ENCODE assay signal across 8 mouse cellular contexts in the genomic region with DNA sequence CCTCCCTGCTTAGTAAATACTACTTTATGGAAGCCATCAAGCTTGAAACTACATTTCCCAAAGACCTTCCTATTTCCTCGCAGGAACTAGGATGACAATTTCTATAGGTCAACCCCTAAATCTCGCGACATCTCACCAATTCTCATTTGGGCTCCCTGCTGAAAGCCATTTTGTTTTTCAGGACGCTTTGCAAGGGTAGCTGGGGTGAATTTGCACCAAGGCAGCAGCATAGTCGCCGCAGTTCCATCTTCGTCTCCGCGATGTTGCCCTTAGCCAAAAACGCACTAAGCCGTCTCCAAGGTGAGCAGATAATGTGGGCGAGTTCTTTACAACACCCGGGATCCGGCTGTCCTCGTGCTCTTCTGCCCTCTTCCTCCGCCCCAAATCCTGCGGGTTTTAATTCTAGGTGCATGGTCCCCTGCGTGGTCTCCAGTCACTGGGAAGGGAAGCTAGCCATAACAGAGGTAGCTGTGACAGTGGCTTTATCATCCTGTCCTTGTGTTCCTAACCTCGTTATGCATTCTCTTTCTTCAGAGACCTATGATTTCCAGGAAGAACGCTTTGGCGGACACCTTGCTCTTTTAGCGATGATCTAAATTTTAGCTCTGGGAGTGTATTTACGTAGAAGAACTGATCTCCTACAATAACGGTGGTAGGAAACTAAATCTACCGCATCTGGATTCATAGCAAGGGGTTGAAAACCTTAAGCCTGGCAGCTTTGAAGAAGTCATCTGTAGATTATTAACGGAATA. TPM values are rescaled to one million over a fixed set of nuclear protein-coding genes. Genes with fewer than 3 reads are reported as not detected.
DNase-seq lines count a peak whose midpoint lies in the region; ATAC-seq and TF ChIP-seq lines count a peak whose summit lies in the region.

A gene (plus strand): TSS at position 130 of the 752 bp plus-strand sequence.

- no peaks in the 10 kb centered on the region for H3K4me1 ChIP-seq in ES-Bruce4 (ENCODE audit: control insufficient read depth, insufficient read depth, low read length)
- H3K4me1 ChIP-seq in forebrain, embryonic 11.5 days (replicated peaks; ENCODE audit: control insufficient read depth, insufficient read depth, low read length), result no peaks in the 10 kb centered on the region
- H3K4me1 ChIP-seq in heart, embryonic 15.5 days (replicated peaks), result peaks cover 5% of the 10 kb centered on the region; the same call in 1 of the 2 replicates
- peaks cover 10% of the 10 kb centered on the region for H3K4me1 ChIP-seq in liver, embryonic 12.5 days
- no peaks in the 10 kb centered on the region for H3K4me1 ChIP-seq in stomach, embryonic 14.5 days (ENCODE audit: control insufficient read depth, insufficient read depth, low read length)

- peak within 1 kb of the TSS; percentile 81 for H3K27ac ChIP-seq in ES-Bruce4 (ENCODE audit: insufficient read depth, low read length)
- H3K27ac ChIP-seq in forebrain, embryonic 11.5 days (ENCODE audit: low read depth, low read length), result peak within 1 kb of the TSS; percentile 48; the same call in 1 of the 2 replicates
- H3K27ac ChIP-seq in heart, embryonic 15.5 days, result peak within 1 kb of the TSS; percentile 93
- peak within 1 kb of the TSS; percentile 85 for H3K27ac ChIP-seq in liver, embryonic 12.5 days
- H3K27ac ChIP-seq in stomach, embryonic 14.5 days (ENCODE audit: low read length), result peak within 1 kb of the TSS; percentile 71; the same call in 1 of the 2 replicates

- peak within 1 kb of the TSS; percentile 75 for H3K9ac ChIP-seq in ES-Bruce4 (ENCODE audit: low read depth, poor library complexity, severe bottlenecking)
- peak within 1 kb of the TSS; percentile 62 for H3K9ac ChIP-seq in forebrain, embryonic 11.5 days (ENCODE audit: low read length)
- peak within 1 kb of the TSS; percentile 73 for H3K9ac ChIP-seq in heart, embryonic 15.5 days
- peak within 1 kb of the TSS; percentile 68 for H3K9ac ChIP-seq in liver, embryonic 12.5 days
- H3K9ac ChIP-seq in stomach, embryonic 14.5 days (replicated peaks; ENCODE audit: low read depth, low read length), result peak within 1 kb of the TSS; percentile 63

- WGBS in forebrain, embryonic 11.5 days, result 16% methylated on average over 26 of the region's 26 CpGs
- 18% methylated on average over 26 of the region's 26 CpGs for WGBS in heart, embryonic 15.5 days
- WGBS in liver, embryonic 12.5 days (ENCODE audit: insufficient replicate concordance), result 7% methylated on average over 26 of the region's 26 CpGs
- WGBS in stomach, embryonic 14.5 days, result 22% methylated on average over 26 of the region's 26 CpGs

- DNase-seq in c-Kit-positive CD71-positive TER-119-positive erythroid progenitor cells, embryonic 14.5 days (ENCODE audit: low spot score), result peak; percentile 86
- peak; percentile 71 for DNase-seq in forebrain, embryonic 11.5 days (ENCODE audit: low spot score)
- peak; percentile 87 for DNase-seq in kidney, postnatal 14 days
- peak; percentile 74 to 77 for DNase-seq in natural killer cell, adult 2 months (ENCODE audit: low spot score in 2 of 2)

- no peaks in the 10 kb centered on the region for H3K9me3 ChIP-seq in ES-Bruce4 (replicated peaks; ENCODE audit: control insufficient read depth, insufficient read depth, low read length, poor library complexity, severe bottlenecking)
- H3K9me3 ChIP-seq in forebrain, embryonic 11.5 days (ENCODE audit: control insufficient read depth, low read length), result no peaks in the 10 kb centered on the region
- H3K9me3 ChIP-seq in heart, embryonic 15.5 days (replicated peaks), result no peaks in the 10 kb centered on the region
- H3K9me3 ChIP-seq in liver, embryonic 12.5 days (replicated peaks), result no peaks in the 10 kb centered on the region
- no peaks in the 10 kb centered on the region for H3K9me3 ChIP-seq in stomach, embryonic 14.5 days (ENCODE audit: control insufficient read depth, low read depth, low read length)

- peaks cover 25% of the 10 kb centered on the region for H3K36me3 ChIP-seq in ES-Bruce4 (ENCODE audit: control insufficient read depth, insufficient read depth, low read length, poor library complexity, severe bottlenecking)
- no peaks in the 10 kb centered on the region; the same call in 1 of the 2 replicates for H3K36me3 ChIP-seq in forebrain, embryonic 11.5 days (ENCODE audit: control insufficient read depth, insufficient read depth, low read length)
- H3K36me3 ChIP-seq in heart, embryonic 15.5 days, result peaks cover 11% of the 10 kb centered on the region; the same call in 1 of the 2 replicates
- peaks cover 24% of the 10 kb centered on the region for H3K36me3 ChIP-seq in liver, embryonic 12.5 days
- H3K36me3 ChIP-seq in stomach, embryonic 14.5 days (ENCODE audit: control insufficient read depth, insufficient read depth, low read length), result peaks cover 4% of the 10 kb centered on the region; the same call in 1 of the 2 replicates

- no peak for TF ChIP-seq CTCF in ES-Bruce4 (IDR thresholded peaks at IDR 0.05; ENCODE audit: low read depth, low read length)

- peak within 1 kb of the TSS; percentile 33 for H3K4me2 ChIP-seq in forebrain, embryonic 11.5 days (ENCODE audit: low read depth, low read length, severe bottlenecking)
- H3K4me2 ChIP-seq in heart, embryonic 15.5 days, result peak within 1 kb of the TSS; percentile 37
- H3K4me2 ChIP-seq in liver, embryonic 12.5 days, result peak within 1 kb of the TSS; percentile 56
- peak within 1 kb of the TSS; percentile 40 for H3K4me2 ChIP-seq in stomach, embryonic 14.5 days (replicated peaks; ENCODE audit: low read depth, low read length)

- ATAC-seq in forebrain, embryonic 11.5 days (replicated peaks; ENCODE audit: low FRiP score), result peak; percentile 57
- ATAC-seq in heart, embryonic 15.5 days (replicated peaks; ENCODE audit: insufficient number of reproducible peaks, insufficient read depth, low FRiP score, low read depth), result no peak; the same call in 1 of the 2 replicates
- ATAC-seq in liver, embryonic 12.5 days, result peak; percentile 29
- peak; percentile 50; the same call in 1 of the 2 replicates for ATAC-seq in stomach, embryonic 14.5 days (ENCODE audit: insufficient number of reproducible peaks, insufficient read depth, low FRiP score, low read depth)

- H3K27me3 ChIP-seq in ES-Bruce4 (ENCODE audit: control insufficient read depth, insufficient read depth, low read length, poor library complexity, severe bottlenecking), result no peaks in the 10 kb centered on the region
- H3K27me3 ChIP-seq in forebrain, embryonic 11.5 days (ENCODE audit: control insufficient read depth, insufficient read depth, low read length), result no peaks in the 10 kb centered on the region
- no peaks in the 10 kb centered on the region for H3K27me3 ChIP-seq in heart, embryonic 15.5 days
- H3K27me3 ChIP-seq in liver, embryonic 12.5 days (replicated peaks), result no peaks in the 10 kb centered on the region
- H3K27me3 ChIP-seq in stomach, embryonic 14.5 days (ENCODE audit: control insufficient read depth, insufficient read depth, low read length), result no peaks in the 10 kb centered on the region

- peak; percentile 51 for TF ChIP-seq POLR2A in ES-Bruce4 (IDR thresholded peaks at IDR 0.05; ENCODE audit: insufficient read depth, low read length)

- H3K4me3 ChIP-seq in ES-Bruce4 (ENCODE audit: low read depth, low read length), result peak within 1 kb of the TSS; percentile 100
- peak within 1 kb of the TSS; percentile 37 for H3K4me3 ChIP-seq in forebrain, embryonic 11.5 days (ENCODE audit: low read depth, low read length)
- peak within 1 kb of the TSS; percentile 67 for H3K4me3 ChIP-seq in heart, embryonic 15.5 days
- peak within 1 kb of the TSS; percentile 69 for H3K4me3 ChIP-seq in liver, embryonic 12.5 days
- peak within 1 kb of the TSS; percentile 55 for H3K4me3 ChIP-seq in stomach, embryonic 14.5 days (ENCODE audit: low read depth, low read length)

- no peak for TF ChIP-seq EP300 in ES-Bruce4 (IDR thresholded peaks at IDR 0.05; ENCODE audit: insufficient read depth, low read depth, low read length)

RNA-seq across cellular contexts. Expression of the gene that starts here (rescaled TPM):
- polyA plus RNA-seq in ES-Bruce4 (2011; ENCODE audit: insufficient read depth, insufficient read length, low read depth, missing spikeins), result 722 and 811 TPM in 2 replicates
- polyA plus RNA-seq in forebrain, embryonic 11.5 days (2014; fragmentation: Nextera tagmentation; extraction: Ambion mirVana), result 258 and 277 TPM in 2 replicates
- polyA plus RNA-seq in heart, embryonic 15.5 days (2015; fragmentation: Nextera tagmentation; extraction: Ambion mirVana), result 728 and 1,044 TPM in 2 replicates
- polyA plus RNA-seq in liver, embryonic 12.5 days (2016; fragmentation: Nextera tagmentation; extraction: Ambion mirVana), result 299 and 306 TPM in 2 replicates
- polyA plus RNA-seq in stomach, embryonic 14.5 days (2014; fragmentation: Nextera tagmentation; extraction: Ambion mirVana), result 392 and 401 TPM in 2 replicates

Comparison
In these comparisons a context has a peak if more than half of its experiments do, and no peak if none do; other contexts are left out.
1. H3K4me3 ChIP-seq: peak in every context shown above with its lines; median percentile 100 in ES-Bruce4; 69 in liver, embryonic 12.5 days; 67 in heart, embryonic 15.5 days; 55 in stomach, embryonic 14.5 days; 37 in forebrain, embryonic 11.5 days.